Mouse (Mus musculus) T-helper 1 cell (primary cell): ENCODE measurements around the gene Tmem37.

Experiments used
- in situ Hi-C: fragments of 300-600 bp; cut with MboI, MseI; formaldehyde crosslinking; loops from one replicate; pipeline ENCODE4 v1.15.1; 2025; ENCODE audit warnings: high pct_unique_total_duplicates

The Tmem37 gene

GRCm38 (mm10) chr1:120019428-120019827 is 54.4 kb downstream of the Tmem37 start:
- in situ Hi-C loops: no loop called here

GRCm38 (mm10) chr1:120018900-120019299 is 55.0 kb downstream of the Tmem37 start:
- in situ Hi-C loops: no loop called here
